Mouse (Mus musculus) cerebellum, postnatal 36 days (tissue): Measurements from ENCODE around the gene Cd6.
A peak's percentile ranks its signal among the peaks of the same experiment; 100 is the strongest.

ENCODE experiments used
- DNase-seq, 2 experiments: peaks; one replicate each; pipeline ENCODE4 v3.0.0; 2021 to 2022; ENCODE audit warnings: mixed read lengths in 2 of 2

Gene Cd6

GRCm38 (mm10) chr19:10798576-10798975 is 31.3 kb downstream of the Cd6 start:
- DNase-seq = no peak

- DNase-seq = peak in 1 of 2 experiments; percentile 38
These were observed 34.9 kb downstream of the Cd6 start for GRCm38 (mm10) chr19:10794916-10795315.

GRCm38 (mm10) chr19:10793044-10793443 is 36.8 kb downstream of the Cd6 start:
- DNase-seq = no peak

GRCm38 (mm10) chr19:10790323-10790722 is 39.5 kb downstream of the Cd6 start:
- DNase-seq = no peak

- no peak for DNase-seq
These were observed 41.6 kb downstream of the Cd6 start for GRCm38 (mm10) chr19:10788242-10788641.

GRCm38 (mm10) chr19:10787406-10787805 is 42.5 kb downstream of the Cd6 start:
- no peak for DNase-seq

GRCm38 (mm10) chr19:10786753-10787152 is 43.1 kb downstream of the Cd6 start:
- no peak for DNase-seq

GRCm38 (mm10) chr19:10784796-10785459 is 44.9 kb downstream of the Cd6 start:
- peak; percentile 64 to 69 for DNase-seq

- DNase-seq = no peak
These were observed 45.8 kb downstream of the Cd6 start for GRCm38 (mm10) chr19:10784061-10784460.

GRCm38 (mm10) chr19:10783168-10783567 is 46.7 kb downstream of the Cd6 start:
- no peak for DNase-seq

GRCm38 (mm10) chr19:10781641-10782040 is 48.2 kb downstream of the Cd6 start:
- no peak for DNase-seq

- no peak for DNase-seq
These were observed 53.0 kb downstream of the Cd6 start for GRCm38 (mm10) chr19:10776906-10777305.

GRCm38 (mm10) chr19:10774141-10774540 is 55.7 kb downstream of the Cd6 start:
- no peak for DNase-seq

GRCm38 (mm10) chr19:10773384-10773783 is 56.5 kb downstream of the Cd6 start:
- no peak for DNase-seq

GRCm38 (mm10) chr19:10772866-10773265 is 57.0 kb downstream of the Cd6 start:
- no peak for DNase-seq

- DNase-seq = no peak
These were observed 57.9 kb downstream of the Cd6 start for GRCm38 (mm10) chr19:10771995-10772394.

- DNase-seq = no peak
These were observed 60.2 kb downstream of the Cd6 start for GRCm38 (mm10) chr19:10769429-10770195.

- peak in 1 of 2 experiments; percentile 14 for DNase-seq
These were observed 61.0 kb downstream of the Cd6 start for GRCm38 (mm10) chr19:10768694-10769428.

GRCm38 (mm10) chr19:10767631-10768030 is 62.2 kb downstream of the Cd6 start:
- peak; percentile 84 to 86 for DNase-seq

- DNase-seq = peak in 1 of 2 experiments; percentile 22
These were observed 66.4 kb downstream of the Cd6 start for GRCm38 (mm10) chr19:10763381-10764031.

GRCm38 (mm10) chr19:10762468-10762867 is 67.4 kb downstream of the Cd6 start:
- peak in 1 of 2 experiments; percentile 22 for DNase-seq

- DNase-seq = peak in 1 of 2 experiments; percentile 21
These were observed 68.0 kb downstream of the Cd6 start for GRCm38 (mm10) chr19:10761794-10762415.
